Mouse (Mus musculus) kidney, postnatal 0 days (tissue): ENCODE data around the gene Cldn10. TPM values are rescaled to one million over a fixed set of nuclear protein-coding genes. Genes with fewer than 3 reads are reported as not detected.

Experiments
- ATAC-seq: fragments of 200-750 bp; cut with Nextera tagmentation; replicated peaks from 2 replicates; pipeline ENCODE4 v1.8.0; 2017; ENCODE audit warnings: low read depth, moderate number of reproducible peaks, moderate TSS enrichment, moderate library complexity; ENCODE audit not compliant: low FRiP score
- DNase-seq: peaks from one replicate; pipeline ENCODE4 v3.0.0-alpha.2; 2016; ENCODE audit warnings: low spot score
- H3K27ac ChIP-seq: fragments of 300-500 bp; sonication (generic); 2 replicates; pipeline ENCODE4 v1.5.1; 2014; ENCODE audit warnings: mild to moderate bottlenecking
- H3K27me3 ChIP-seq: fragments of 300-500 bp; sonication (generic); 2 replicates; pipeline ENCODE4 v1.6.1; 2014; ENCODE audit warnings: low read length, mixed read lengths; ENCODE audit not compliant: insufficient read depth
- H3K36me3 ChIP-seq: fragments of 300-500 bp; sonication (generic); 2 replicates; pipeline ENCODE4 v1.6.1; 2014; ENCODE audit warnings: low read length, mixed read lengths; ENCODE audit not compliant: insufficient read depth
- H3K4me1 ChIP-seq: fragments of 300-500 bp; sonication (generic); replicated peaks from 2 replicates; pipeline ENCODE4 v1.6.1; 2014; ENCODE audit warnings: antibody characterized with exemption, low read length, mixed read lengths; ENCODE audit not compliant: insufficient read depth
- H3K4me2 ChIP-seq: fragments of 300-500 bp; sonication (generic); 2 replicates; pipeline ENCODE4 v1.6.1; 2014; ENCODE audit warnings: mild to moderate bottlenecking, low read length, moderate library complexity, mixed read lengths
- H3K4me3 ChIP-seq: fragments of 300-500 bp; sonication (generic); replicated peaks from 2 replicates; pipeline ENCODE4 v1.5.1; 2014; ENCODE audit warnings: low read depth, low read length
- H3K9ac ChIP-seq: fragments of 300-500 bp; sonication (generic); 2 replicates; pipeline ENCODE4 v1.6.1; 2014; ENCODE audit warnings: low read depth, low read length
- H3K9me3 ChIP-seq: fragments of 300-500 bp; sonication (generic); replicated peaks from 2 replicates; pipeline ENCODE4 v1.6.1; 2016; ENCODE audit warnings: low read length, inconsistent platforms, mixed read lengths
- CTCF ChIP-seq: IDR thresholded peaks from 2 replicates; pipeline ENCODE4 v1.5.1; 2016; ENCODE audit warnings: antibody characterized with exemption, low read depth, mild to moderate bottlenecking, moderate library complexity
- WGBS: fragments of 180-500 bp; shearing (Covaris S2); extraction: QIAGEN DNeasy Blood & Tissue Kit; methylation state at CpG from one replicate; pipeline ENCODE4 v1.1.7; 2014; 5-methylcytosine and 5-hydroxymethylcytosine counted together
- polyA plus RNA-seq: library from polyadenylated mRNA; unstranded; fragments of >200 nt; fragmentation: Nextera tagmentation; extraction: Ambion mirVana; gene quantifications from 2 replicates; pipeline ENCODE4 v1.2.1, GENCODE M21; 2015

Cldn10 gene
- polyA plus RNA-seq, 1 experiment from 2014 or later: 211 TPM

DNA sequence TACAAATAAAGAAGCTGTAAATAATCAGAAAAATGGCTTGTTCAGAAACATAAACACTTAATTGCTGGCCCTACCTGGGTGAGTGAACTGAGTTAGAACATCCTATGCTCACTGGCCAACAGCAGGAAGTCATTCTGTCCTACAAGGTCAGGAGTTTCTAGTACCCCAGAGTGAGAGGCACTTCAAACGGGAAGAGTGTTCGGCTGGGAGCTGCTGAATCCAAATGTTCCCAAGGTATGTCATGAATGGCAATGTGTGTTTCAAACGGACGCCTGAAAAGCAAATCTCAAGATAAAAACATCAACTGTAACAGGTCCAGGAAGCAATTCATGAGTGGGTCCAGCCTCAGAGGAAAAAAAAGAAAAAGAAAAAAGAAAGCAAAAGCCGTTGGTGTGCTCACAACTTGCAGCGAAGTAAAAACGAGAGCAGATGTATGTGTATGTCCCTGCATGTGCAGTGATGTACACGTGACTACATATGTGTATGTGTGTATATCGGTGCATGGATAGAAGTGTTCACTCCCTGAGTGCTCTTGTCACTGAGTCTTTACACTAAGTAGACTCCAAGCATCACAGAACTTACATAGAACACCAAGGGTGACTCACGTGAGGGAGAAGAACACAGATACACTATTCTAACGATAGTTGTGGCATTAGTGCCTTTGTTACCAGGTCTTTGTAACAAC, 62.4 kb downstream of the Cldn10 start:
- WGBS: 73% methylated on average over 11 of the region's 11 CpGs
- Histone ChIP-seq H3K9me3 (no peaks in the 10 kb centered on the region), H3K27me3 (no peaks in the 10 kb centered on the region), H3K9ac (no peak overlapping the region), H3K27ac (no peak overlapping the region), H3K4me3 (no peak overlapping the region), H3K4me2 (no peak overlapping the region), H3K36me3 (no peaks in the 10 kb centered on the region), H3K4me1 (peaks cover 8% of the 10 kb centered on the region)
- ATAC-seq (no peak), DNase-seq (no peak)
- no peak for TF ChIP-seq CTCF

DNA sequence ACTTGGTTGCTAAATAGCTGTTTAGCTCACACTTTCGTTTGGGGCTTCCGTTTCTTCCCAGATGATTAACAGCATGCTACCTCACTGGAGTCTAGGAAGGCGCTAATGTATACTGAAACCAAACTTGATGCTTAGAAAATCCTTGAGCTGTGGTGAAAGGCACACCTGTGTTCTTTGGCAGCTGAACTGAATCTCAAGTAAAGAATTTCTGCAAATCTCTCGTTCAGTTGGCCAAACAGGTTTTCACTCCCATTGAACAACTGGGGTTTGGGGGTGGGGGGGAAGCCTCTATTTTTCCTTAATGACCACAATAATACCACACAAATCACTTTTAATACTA, 63.0 kb downstream of the Cldn10 start:
- no peak for DNase-seq
- Histone ChIP-seq H3K9me3 (no peaks in the 10 kb centered on the region), H3K4me3 (no peak overlapping the region)

DNA sequence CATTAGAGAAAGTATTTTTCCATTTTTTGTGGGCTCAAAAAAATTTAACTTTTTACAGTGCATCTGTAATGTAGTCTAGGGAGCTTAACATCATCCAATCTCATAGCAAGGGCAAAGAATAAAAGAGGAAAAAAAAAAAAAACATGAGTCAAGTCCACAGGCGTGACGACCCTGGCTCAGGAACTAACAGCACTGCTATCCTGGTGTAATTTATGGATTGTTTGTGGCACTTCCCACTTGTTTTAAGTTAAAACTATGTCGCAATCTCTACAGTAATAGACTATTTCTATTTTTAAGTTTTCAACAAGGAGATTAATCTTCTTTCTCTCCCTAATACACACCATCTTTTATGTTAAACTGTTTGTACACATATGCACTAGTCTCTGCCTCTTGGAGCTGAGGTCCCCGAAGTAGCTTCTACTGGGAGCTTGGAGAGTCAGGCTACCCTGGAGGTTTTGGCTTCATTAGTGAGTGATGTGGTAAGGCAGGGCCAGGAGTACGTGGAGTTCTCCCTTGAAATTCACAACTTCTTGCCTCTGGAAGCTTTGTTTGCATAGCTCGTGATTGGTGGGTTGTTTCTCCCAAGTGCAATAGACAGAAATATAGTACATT, 63.9 kb downstream of the Cldn10 start:
- no peak for TF ChIP-seq CTCF
- H3K9me3 ChIP-seq: no peaks in the 10 kb centered on the region
- H3K4me3 ChIP-seq: no peak overlapping the region
- WGBS: 22% methylated on average over 6 of the region's 6 CpGs
- H3K9ac ChIP-seq: no peak overlapping the region
- no peak for ATAC-seq
- no peak for DNase-seq
- H3K27ac ChIP-seq: no peak overlapping the region
- no peak overlapping the region for H3K4me2 ChIP-seq
- H3K27me3 ChIP-seq: no peaks in the 10 kb centered on the region
- H3K36me3 ChIP-seq: no peaks in the 10 kb centered on the region
- H3K4me1 ChIP-seq: peaks cover 12% of the 10 kb centered on the region

More for the DNA sequence above, 63.0 kb downstream of the Cldn10 start:
- Histone ChIP-seq H3K9ac (no peak overlapping the region), H3K36me3 (no peaks in the 10 kb centered on the region), H3K4me2 (no peak overlapping the region), H3K27me3 (no peaks in the 10 kb centered on the region), H3K4me1 (peaks cover 12% of the 10 kb centered on the region), H3K27ac (no peak overlapping the region)
- WGBS: 44% methylated on average over 4 of the region's 4 CpGs
- no peak for TF ChIP-seq CTCF
- no peak for ATAC-seq

DNA sequence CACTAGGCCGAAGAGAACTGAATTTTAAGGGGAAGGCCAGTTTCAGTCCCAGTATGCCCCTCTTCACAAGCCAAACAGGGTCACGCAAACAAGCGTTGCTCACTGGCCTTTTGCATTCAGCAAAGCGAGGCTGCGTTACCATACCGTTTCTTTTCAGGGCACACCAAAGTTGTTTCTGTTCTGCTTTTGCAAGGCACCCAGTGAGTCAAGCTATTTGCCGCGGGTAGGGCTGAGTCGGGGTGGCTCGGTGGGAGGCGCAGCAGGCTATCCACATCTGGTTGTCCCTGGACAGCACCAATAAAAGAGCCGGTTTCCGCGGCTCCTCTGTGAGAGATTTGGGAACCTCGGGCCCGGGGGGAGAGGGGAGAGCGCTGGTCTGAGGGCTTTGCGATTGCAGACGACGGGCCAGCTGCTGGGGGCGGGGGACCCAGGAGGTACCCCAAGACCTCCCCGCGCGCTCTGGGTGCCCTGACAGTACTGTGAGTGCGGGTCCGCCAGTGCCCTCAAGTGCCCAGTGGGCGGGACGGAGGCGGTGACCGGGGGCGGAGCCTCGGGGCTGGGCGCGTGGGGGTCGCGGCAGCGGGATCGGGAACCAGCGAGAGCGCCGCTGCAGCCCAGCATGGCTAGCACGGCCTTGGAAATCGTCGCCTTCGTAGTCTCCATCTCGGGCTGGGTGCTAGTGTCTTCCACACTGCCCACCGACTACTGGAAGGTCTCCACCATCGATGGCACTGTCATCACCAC, 66.8 kb downstream of the Cldn10 start:
- TF ChIP-seq CTCF: no peak
- Histone ChIP-seq H3K9me3 (no peaks in the 10 kb centered on the region), H3K4me2 (peak overlapping the region; percentile 99), H3K27ac (no peak overlapping the region; the same call in 1 of the 2 replicates), H3K9ac (peak overlapping the region; percentile 52), H3K4me3 (peak overlapping the region; percentile 50), H3K4me1 (peaks cover 12% of the 10 kb centered on the region), H3K36me3 (no peaks in the 10 kb centered on the region), H3K27me3 (no peaks in the 10 kb centered on the region)
- 3% methylated on average over 48 of the region's 48 CpGs for WGBS
- DNase-seq: peak; percentile 41
- peak; percentile 43; the same call in 1 of the 2 replicates for ATAC-seq

DNA sequence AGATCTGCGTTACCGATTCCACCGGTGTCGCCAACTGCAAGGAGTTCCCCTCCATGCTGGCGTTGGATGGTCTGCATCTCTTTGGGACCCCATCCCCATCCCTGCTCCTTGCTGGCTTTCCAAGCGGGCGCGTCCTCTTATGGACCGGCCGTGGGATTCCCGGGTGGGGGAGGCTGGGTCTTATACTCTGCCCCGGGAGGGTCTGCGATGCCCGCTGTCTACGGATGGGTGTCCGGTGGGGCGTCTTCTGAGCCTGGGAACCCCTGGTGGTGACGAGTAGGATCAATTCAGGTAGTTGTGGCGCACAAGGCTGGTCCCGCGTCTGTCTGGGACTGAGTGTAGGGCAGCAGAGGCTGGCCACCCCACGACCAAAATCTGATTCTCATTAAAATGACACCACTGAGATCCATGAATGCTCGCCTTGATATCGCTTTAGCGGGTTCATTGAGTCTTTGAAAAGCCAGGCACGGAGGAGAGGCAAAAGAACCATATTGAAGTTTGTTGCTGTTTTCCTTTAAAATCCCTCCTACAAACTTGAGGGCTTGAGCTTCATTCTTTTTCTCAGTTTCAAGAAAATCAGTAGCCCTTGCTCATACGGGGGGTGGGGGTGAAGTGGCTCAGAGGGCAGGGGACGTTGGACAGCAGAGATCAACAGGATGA, 67.6 kb downstream of the Cldn10 start:
- Histone ChIP-seq H3K9me3 (no peaks in the 10 kb centered on the region), H3K4me1 (peaks cover 12% of the 10 kb centered on the region), H3K4me2 (peak overlapping the region; percentile 99), H3K9ac (peak overlapping the region; percentile 52), H3K27ac (no peak overlapping the region), H3K27me3 (no peaks in the 10 kb centered on the region), H3K36me3 (no peaks in the 10 kb centered on the region), H3K4me3 (peak overlapping the region; percentile 50)
- DNase-seq (no peak), ATAC-seq (peak; percentile 33; the same call in 1 of the 2 replicates)
- WGBS: 2% methylated on average over 28 of the region's 28 CpGs
- peak; percentile 22; the same call in 1 of the 2 replicates for TF ChIP-seq CTCF

DNA sequence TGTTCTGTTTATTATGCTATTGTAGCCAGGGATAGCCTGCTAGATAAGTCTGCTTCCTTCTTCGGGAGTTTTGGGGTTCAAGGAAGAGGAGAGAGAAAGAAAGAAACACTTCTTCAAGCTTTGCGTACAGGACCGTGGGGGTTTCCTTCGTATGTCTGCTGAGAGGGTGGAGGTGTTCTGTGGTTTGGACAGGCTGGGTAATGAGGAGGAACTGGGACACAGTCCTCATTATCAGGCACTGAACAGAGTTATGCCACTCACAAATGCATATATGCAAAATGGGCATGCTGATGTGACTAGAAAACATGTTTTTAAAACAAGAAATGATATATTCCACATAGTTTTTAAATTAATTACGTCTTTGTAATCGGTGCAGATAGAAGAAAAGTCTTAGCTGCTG, 68.9 kb downstream of the Cldn10 start:
- Histone ChIP-seq H3K4me2 (no peak overlapping the region), H3K27ac (no peak overlapping the region), H3K9me3 (no peaks in the 10 kb centered on the region), H3K4me1 (peaks cover 12% of the 10 kb centered on the region), H3K27me3 (no peaks in the 10 kb centered on the region), H3K4me3 (no peak overlapping the region), H3K36me3 (no peaks in the 10 kb centered on the region), H3K9ac (no peak overlapping the region)
- DNase-seq (no peak), ATAC-seq (no peak)
- 71% methylated on average over 6 of the region's 6 CpGs for WGBS
- TF ChIP-seq CTCF: no peak
